ENCODE assay signal across 10 mouse cellular contexts in genomic region chr6:97340211-97340791, GRCm38 (mm10).
DNase-seq lines count a peak whose midpoint lies in the region; ATAC-seq and TF ChIP-seq lines count a peak whose summit lies in the region.
"Had no signal": no experiment of that assay in that cellular context is flagged by ENCODE, and none has a peak within 500 bp of the region (broad histone marks: within the 10 kb centered on the region; RNA-seq: fewer than 3 reads in every experiment).

No protein-coding gene starts in this region.

- no peak overlapping the region for H3K4me3 ChIP-seq in forebrain, embryonic 13.5 days
- H3K4me3 ChIP-seq in layer of hippocampus, adult 2 months = no peak overlapping the region
- no peak overlapping the region for H3K4me3 ChIP-seq in lung, adult 2 months (replicated peaks; ENCODE audit: extremely low read depth, low read depth, low read length)
- H3K4me3 ChIP-seq: erythroblast, embryonic 14.5 days had no signal

- no peak for TF ChIP-seq POLR2A in lung, adult 2 months (IDR thresholded peaks at IDR 0.05; ENCODE audit: borderline replicate concordance, extremely low read depth, low read depth, low read length)

- peak; percentile 32 for DNase-seq in left cerebral cortex, adult 11 months (ENCODE audit: low spot score)
- DNase-seq in left cerebral cortex, postnatal 36 days (ENCODE audit: low spot score in 2 of 2) = no peak
- peak; percentile 52 to 61 for DNase-seq in layer of hippocampus, adult 2 months (ENCODE audit: low spot score in 2 of 2)
- DNase-seq in right cerebral cortex, postnatal 10 days (ENCODE audit: low spot score in 2 of 2) = peak; percentile 40 to 43
- no peak for DNase-seq in lung, adult 2 months
- no peak for DNase-seq in adrenal gland, postnatal 10 days
- DNase-seq: thymus, postnatal 14 days had no signal

- TF ChIP-seq CTCF in layer of hippocampus, adult 2 months (conservative IDR thresholded peaks at IDR 0.05) = no peak
- no peak for TF ChIP-seq CTCF in lung, adult 2 months (IDR thresholded peaks at IDR 0.05; ENCODE audit: insufficient read depth, low read length)

- no peak overlapping the region for H3K9ac ChIP-seq in forebrain, embryonic 13.5 days

- peak; percentile 77 for ATAC-seq in forebrain, embryonic 13.5 days
- no peak for ATAC-seq in activated CD4-positive, CD25-positive, alpha-beta regulatory T cell, adult 4 months

- H3K4me2 ChIP-seq in forebrain, embryonic 13.5 days = 0 out of 2 replicates have a peak overlapping the region, but pooled peaks have one; percentile 10

- peaks cover 35% of the 10 kb centered on the region for H3K4me1 ChIP-seq in forebrain, embryonic 13.5 days
- H3K4me1 ChIP-seq in lung, adult 2 months (ENCODE audit: control insufficient read depth, insufficient read depth, low read length) = no peaks in the 10 kb centered on the region

- H3K27me3 ChIP-seq in forebrain, embryonic 13.5 days = no peaks in the 10 kb centered on the region

- intact Hi-C loops in left cerebral cortex, postnatal 36 days (cut with DNase I) = no loop called here

- H3K9me3 ChIP-seq in forebrain, embryonic 13.5 days (replicated peaks) = no peaks in the 10 kb centered on the region

- WGBS in forebrain, embryonic 13.5 days = 37% methylated on average over 17 of the region's 17 CpGs
- 86% methylated on average over 17 of the region's 17 CpGs for WGBS in lung, adult 2 months

- H3K36me3 ChIP-seq in forebrain, embryonic 13.5 days (ENCODE audit: poor library complexity, severe bottlenecking) = peaks cover under 1% of the 10 kb centered on the region; the same call in 1 of the 2 replicates

- peak overlapping the region; percentile 48; the same call in 1 of the 2 replicates for H3K27ac ChIP-seq in forebrain, embryonic 13.5 days
- H3K27ac ChIP-seq in layer of hippocampus, adult 2 months = peak overlapping the region; percentile 72

Comparison
In these comparisons a context has a peak if more than half of its experiments do, and no peak if none do; other contexts are left out.
1. DNase-seq: peak in left cerebral cortex, adult 11 months (single experiment), layer of hippocampus, adult 2 months (2 of 2) and right cerebral cortex, postnatal 10 days (2 of 2); none in left cerebral cortex, postnatal 36 days (0 of 2), lung, adult 2 months (single experiment) and adrenal gland, postnatal 10 days (single experiment).